Mouse (Mus musculus): Measurements from ENCODE around the gene Dclre1b. TPM values are rescaled to one million over a fixed set of nuclear protein-coding genes. Genes with fewer than 3 reads are reported as not detected.
A peak's percentile ranks its signal among the peaks of the same experiment; 100 is the strongest.
"Not testable (repeated sequence)": the region's sequence is repeated elsewhere in the genome, so short reads cannot be mapped to it uniquely, and the experiment has no call there.

Dclre1b gene
- total RNA-seq (2014; fragmentation: Nextera tagmentation) (33.9 and 39.8 TPM in 2 replicates), total RNA-seq (2017) (17.1 and 21.2 TPM in 2 replicates)

GRCm38 (mm10) chr3:103808891-103809798 is at the start of gene Dclre1b, which contains the start of the genes Ap4b1 and Gm43064:
Gene Dclre1b, minus strand, starts transcription at chr3:103809444.
Gene Ap4b1, plus strand, starts transcription at chr3:103809520.
Gene Gm43064, plus strand, starts transcription at chr3:103809573.
- peak; percentile 82 for ATAC-seq (replicated peaks; ENCODE audit: poor library complexity, severe bottlenecking)

- ATAC-seq (replicated peaks; ENCODE audit: poor library complexity, severe bottlenecking), result no peak
These were observed 48.8 kb upstream of the Dclre1b start for GRCm38 (mm10) chr3:103857977-103858563.

- ATAC-seq (replicated peaks; ENCODE audit: poor library complexity, severe bottlenecking), result no peak
These were observed 48.0 kb upstream of the Dclre1b start for GRCm38 (mm10) chr3:103857036-103857805.

GRCm38 (mm10) chr3:103853804-103854203 is 44.6 kb upstream of the Dclre1b start:
- no peak for ATAC-seq (replicated peaks; ENCODE audit: poor library complexity, severe bottlenecking)

- ATAC-seq (replicated peaks; ENCODE audit: poor library complexity, severe bottlenecking), result peak; percentile 78
These were observed 43.5 kb upstream of the Dclre1b start for GRCm38 (mm10) chr3:103852565-103853299.

- ATAC-seq (replicated peaks; ENCODE audit: poor library complexity, severe bottlenecking), result no peak
These were observed 42.6 kb upstream of the Dclre1b start for GRCm38 (mm10) chr3:103851882-103852281.

- ATAC-seq (replicated peaks; ENCODE audit: poor library complexity, severe bottlenecking), result no peak
These were observed 42.2 kb upstream of the Dclre1b start for GRCm38 (mm10) chr3:103851481-103851880.

GRCm38 (mm10) chr3:103850644-103851363 is 41.6 kb upstream of the Dclre1b start:
- peak; percentile 52 for ATAC-seq (replicated peaks; ENCODE audit: poor library complexity, severe bottlenecking)

- not testable (repeated sequence) for ATAC-seq (replicated peaks; ENCODE audit: poor library complexity, severe bottlenecking)
These were observed 31.7 kb upstream of the Dclre1b start for GRCm38 (mm10) chr3:103840946-103841345.

GRCm38 (mm10) chr3:103840195-103840594 is 31.0 kb upstream of the Dclre1b start:
- ATAC-seq (replicated peaks; ENCODE audit: poor library complexity, severe bottlenecking), result not testable (repeated sequence)

GRCm38 (mm10) chr3:103839711-103840110 is 30.5 kb upstream of the Dclre1b start:
- ATAC-seq (replicated peaks; ENCODE audit: poor library complexity, severe bottlenecking), result no peak

- no peak for ATAC-seq (replicated peaks; ENCODE audit: poor library complexity, severe bottlenecking)
These were observed 27.2 kb upstream of the Dclre1b start for GRCm38 (mm10) chr3:103836453-103836852.

- no peak for ATAC-seq (replicated peaks; ENCODE audit: poor library complexity, severe bottlenecking)
These were observed 26.7 kb upstream of the Dclre1b start for GRCm38 (mm10) chr3:103835951-103836310.

- no peak for ATAC-seq (replicated peaks; ENCODE audit: poor library complexity, severe bottlenecking)
These were observed 26.2 kb upstream of the Dclre1b start for GRCm38 (mm10) chr3:103835272-103835950.

- no peak for ATAC-seq (replicated peaks; ENCODE audit: poor library complexity, severe bottlenecking)
These were observed 24.8 kb upstream of the Dclre1b start for GRCm38 (mm10) chr3:103834001-103834400.

- peak; percentile 87 for ATAC-seq (replicated peaks; ENCODE audit: poor library complexity, severe bottlenecking)
These were observed 23.2 kb upstream of the Dclre1b start, which contains the start of gene Bcl2l15 for GRCm38 (mm10) chr3:103832426-103832825. Gene Bcl2l15, plus strand, starts transcription at chr3:103832601.

- ATAC-seq (replicated peaks; ENCODE audit: poor library complexity, severe bottlenecking), result no peak
These were observed 21.9 kb upstream of the Dclre1b start for GRCm38 (mm10) chr3:103831146-103831545.

GRCm38 (mm10) chr3:103830681-103831080 is 21.4 kb upstream of the Dclre1b start:
- peak; percentile 47 for ATAC-seq (replicated peaks; ENCODE audit: poor library complexity, severe bottlenecking)

GRCm38 (mm10) chr3:103829036-103829435 is 19.8 kb upstream of the Dclre1b start:
- ATAC-seq (replicated peaks; ENCODE audit: poor library complexity, severe bottlenecking), result no peak

All from granulocyte monocyte progenitor cell, adult 5-6 weeks (primary cell).